Mouse (Mus musculus) megakaryocyte, embryonic 14.5 days (primary cell): ENCODE data around the gene Pkp3. TPM values are rescaled to one million over a fixed set of nuclear protein-coding genes. Genes with fewer than 3 reads are reported as not detected.

Source experiments
- H3K27me3 ChIP-seq: replicated peaks from 2 replicates; pipeline ENCODE3; 2012; ENCODE audit warnings: inconsistent platforms
- H3K36me3 ChIP-seq: replicated peaks from 2 replicates; pipeline ENCODE3; 2012; ENCODE audit warnings: low read length, inconsistent platforms, mixed read lengths
- H3K4me1 ChIP-seq: 2 replicates; pipeline ENCODE4 v1.6.1; 2012; ENCODE audit warnings: inconsistent platforms
- H3K4me3 ChIP-seq: replicated peaks from 2 replicates; pipeline ENCODE3; 2012; ENCODE audit warnings: moderate library complexity, mild to moderate bottlenecking, inconsistent platforms
- H3K9me3 ChIP-seq: 2 replicates; pipeline ENCODE4 v1.6.1; 2012; ENCODE audit warnings: inconsistent platforms
- FLI1 ChIP-seq: IDR thresholded peaks from 2 replicates; pipeline ENCODE4 v1.6.1; 2012; ENCODE audit warnings: low read length, inconsistent platforms, mixed read lengths
- GATA1 ChIP-seq: IDR thresholded peaks from 3 replicates; pipeline ENCODE4 v1.6.1; 2012; ENCODE audit warnings: mixed read lengths, low read length, inconsistent platforms, borderline replicate concordance
- polyA plus RNA-seq: library from polyadenylated mRNA; stranded (reverse); fragments of >175 nt; gene quantifications from 2 replicates; pipeline ENCODE4 v1.2.3, GENCODE M21; 2012; ENCODE audit warnings: low replicate concordance; ENCODE audit not compliant: insufficient read depth

The Pkp3 gene
- polyA plus RNA-seq, 1 experiment = 3.0 TPM

- peak overlapping the region; percentile 84 for H3K4me3 ChIP-seq
- peaks cover 74% of the 10 kb centered on the region for H3K36me3 ChIP-seq
- H3K4me1 ChIP-seq = peaks cover 96% of the 10 kb centered on the region
- no peaks in the 10 kb centered on the region for H3K9me3 ChIP-seq
- H3K27me3 ChIP-seq = no peaks in the 10 kb centered on the region
- no peak for TF ChIP-seq GATA1
- TF ChIP-seq FLI1 = no peak
Measured at GRCm38 (mm10) chr7:141092051-141092735, 14.2 kb downstream of the Pkp3 start.

GRCm38 (mm10) chr7:141093950-141094349 lies 15.9 kb downstream of the Pkp3 start:
- Histone ChIP-seq H3K27me3 (no peaks in the 10 kb centered on the region), H3K4me1 (peaks cover 86% of the 10 kb centered on the region), H3K36me3 (peaks cover 65% of the 10 kb centered on the region), H3K4me3 (no peak overlapping the region), H3K9me3 (no peaks in the 10 kb centered on the region)
- TF ChIP-seq FLI1 = no peak
- no peak for TF ChIP-seq GATA1

- no peaks in the 10 kb centered on the region for H3K27me3 ChIP-seq
- peaks cover 58% of the 10 kb centered on the region for H3K36me3 ChIP-seq
- no peaks in the 10 kb centered on the region for H3K9me3 ChIP-seq
- TF ChIP-seq GATA1 (no peak), FLI1 (no peak)
- H3K4me1 ChIP-seq = peaks cover 81% of the 10 kb centered on the region
- peak overlapping the region; percentile 95 for H3K4me3 ChIP-seq
Measured at GRCm38 (mm10) chr7:141094487-141095205, 16.6 kb downstream of the Pkp3 start.

GRCm38 (mm10) chr7:141096021-141096420 lies 18.0 kb downstream of the Pkp3 start:
- no peaks in the 10 kb centered on the region for H3K9me3 ChIP-seq
- H3K4me1 ChIP-seq = peaks cover 69% of the 10 kb centered on the region
- TF ChIP-seq FLI1 = no peak
- TF ChIP-seq GATA1 = no peak
- peak overlapping the region; percentile 95 for H3K4me3 ChIP-seq
- H3K36me3 ChIP-seq = peaks cover 45% of the 10 kb centered on the region
- peaks cover 2% of the 10 kb centered on the region for H3K27me3 ChIP-seq

GRCm38 (mm10) chr7:141096649-141097056 lies 18.6 kb downstream of the Pkp3 start:
- H3K4me3 ChIP-seq = peak overlapping the region; percentile 95
- peaks cover 2% of the 10 kb centered on the region for H3K27me3 ChIP-seq
- peaks cover 63% of the 10 kb centered on the region for H3K4me1 ChIP-seq
- peaks cover 38% of the 10 kb centered on the region for H3K36me3 ChIP-seq
- H3K9me3 ChIP-seq = no peaks in the 10 kb centered on the region
- no peak for TF ChIP-seq GATA1
- TF ChIP-seq FLI1 = no peak

GRCm38 (mm10) chr7:141097177-141097576 lies 19.2 kb downstream of the Pkp3 start:
- Histone ChIP-seq H3K36me3 (peaks cover 33% of the 10 kb centered on the region), H3K27me3 (peaks cover 5% of the 10 kb centered on the region), H3K4me1 (peaks cover 58% of the 10 kb centered on the region), H3K9me3 (no peaks in the 10 kb centered on the region), H3K4me3 (peak overlapping the region; percentile 95)
- TF ChIP-seq GATA1 (no peak), FLI1 (no peak)

GRCm38 (mm10) chr7:141099911-141100691 lies 22.1 kb downstream of the Pkp3 start, which contains the start of gene Sigirr:
TSS of gene Sigirr (minus strand) at chr7:141100572.
- Histone ChIP-seq H3K27me3 (peaks cover 7% of the 10 kb centered on the region), H3K4me3 (no peak within 1 kb of the TSS), H3K4me1 (peaks cover 40% of the 10 kb centered on the region), H3K9me3 (peaks cover 8% of the 10 kb centered on the region), H3K36me3 (peaks cover 4% of the 10 kb centered on the region)
- TF ChIP-seq FLI1 = no peak
- TF ChIP-seq GATA1 = no peak

GRCm38 (mm10) chr7:141103161-141103560 lies 25.1 kb downstream of the Pkp3 start:
- H3K9me3 ChIP-seq = peaks cover 15% of the 10 kb centered on the region
- H3K4me3 ChIP-seq = no peak overlapping the region
- H3K36me3 ChIP-seq = no peaks in the 10 kb centered on the region
- no peak for TF ChIP-seq FLI1
- no peak for TF ChIP-seq GATA1
- H3K27me3 ChIP-seq = peaks cover 20% of the 10 kb centered on the region
- peaks cover 12% of the 10 kb centered on the region for H3K4me1 ChIP-seq

GRCm38 (mm10) chr7:141115874-141116273 lies 37.9 kb downstream of the Pkp3 start:
- no peaks in the 10 kb centered on the region for H3K9me3 ChIP-seq
- H3K27me3 ChIP-seq = peaks cover 19% of the 10 kb centered on the region
- no peak for TF ChIP-seq GATA1
- no peak for TF ChIP-seq FLI1

GRCm38 (mm10) chr7:141117636-141118035 lies 39.6 kb downstream of the Pkp3 start, which contains the start of gene Ano9:
TSS of gene Ano9 (minus strand) at chr7:141117806.
- Histone ChIP-seq H3K9me3 (no peaks in the 10 kb centered on the region), H3K36me3 (no peaks in the 10 kb centered on the region), H3K4me3 (no peak within 1 kb of the TSS), H3K4me1 (peaks cover 52% of the 10 kb centered on the region), H3K27me3 (peaks cover 18% of the 10 kb centered on the region)
- TF ChIP-seq FLI1 (no peak), GATA1 (no peak)

More at GRCm38 (mm10) chr7:141115874-141116273, 37.9 kb downstream of the Pkp3 start:
- Histone ChIP-seq H3K36me3 (no peaks in the 10 kb centered on the region), H3K4me1 (peaks cover 39% of the 10 kb centered on the region), H3K4me3 (no peak overlapping the region)
